Mouse (Mus musculus): ENCODE measurements at regions not wholly inside any gene's neighbourhood (a gene's known extent, or its start where the extent isn't known, plus 50 kb on each side); places are given as distances from the start of the nearest gene placed in this dataset.

GRCm38 (mm10) chr10:87639339-87639738 lies 117.7 kb downstream of the Pah start:
- DNase-seq (ENCODE audit: low spot score): no peak
- no peaks in the 10 kb centered on the region for H3K36me3 ChIP-seq
- no peaks in the 10 kb centered on the region for H3K9me3 ChIP-seq (replicated peaks)
- H3K27ac ChIP-seq (replicated peaks): no peak overlapping the region
- H3K27me3 ChIP-seq (ENCODE audit: low read depth, poor library complexity, severe bottlenecking): no peaks in the 10 kb centered on the region
- H3K4me3 ChIP-seq: no peak overlapping the region
- H3K4me1 ChIP-seq: no peaks in the 10 kb centered on the region
- 87% methylated on average over 2 of the region's 2 CpGs for WGBS

GRCm38 (mm10) chr10:87649091-87649490 lies 127.5 kb downstream of the Pah start:
- WGBS: 26% methylated on average over 1 of the region's 1 CpGs
- DNase-seq (ENCODE audit: low spot score): no peak
- Histone ChIP-seq H3K27me3 (ENCODE audit: low read depth, poor library complexity, severe bottlenecking) (no peaks in the 10 kb centered on the region), H3K27ac (replicated peaks) (no peak overlapping the region), H3K4me3 (no peak overlapping the region), H3K9me3 (replicated peaks) (no peaks in the 10 kb centered on the region), H3K4me1 (no peaks in the 10 kb centered on the region), H3K36me3 (no peaks in the 10 kb centered on the region)

DNA sequence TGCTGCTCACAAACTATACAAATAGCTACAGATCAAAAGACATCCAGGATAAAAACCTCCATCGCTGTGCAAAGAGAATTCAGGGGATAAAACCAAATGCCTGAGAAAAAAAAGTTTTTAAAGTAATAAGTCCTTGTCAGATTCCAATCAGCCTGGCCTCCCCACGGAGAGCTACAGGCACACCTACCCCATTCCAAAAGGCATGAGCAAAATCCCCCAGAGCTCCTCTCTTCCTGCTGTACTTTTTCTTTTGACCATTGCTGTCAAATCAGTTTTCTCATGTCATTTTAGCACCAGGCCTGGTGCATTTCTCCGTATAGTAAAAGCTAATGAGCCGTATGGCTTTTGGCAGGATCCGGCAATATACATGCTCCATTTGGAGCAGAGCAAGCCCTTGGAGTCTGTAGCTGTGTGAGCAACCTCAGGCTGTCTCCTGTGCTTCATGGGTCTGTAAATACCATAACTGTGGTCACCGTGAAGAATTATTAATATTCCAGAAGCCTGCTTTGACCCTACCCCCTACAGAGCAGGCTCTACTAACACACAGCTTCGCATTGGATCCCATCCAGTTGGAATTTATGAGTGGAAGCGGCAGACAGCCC lies 130.6 kb downstream of the Pah start:
- WGBS: 81% methylated on average over 8 of the region's 8 CpGs
- no peaks in the 10 kb centered on the region for H3K9me3 ChIP-seq (replicated peaks)
- no peak for DNase-seq (ENCODE audit: low spot score)
- H3K4me1 ChIP-seq: no peaks in the 10 kb centered on the region
- H3K4me3 ChIP-seq: no peak overlapping the region
- H3K36me3 ChIP-seq: no peaks in the 10 kb centered on the region
- no peak overlapping the region for H3K27ac ChIP-seq (replicated peaks)
- no peaks in the 10 kb centered on the region for H3K27me3 ChIP-seq (ENCODE audit: low read depth, poor library complexity, severe bottlenecking)

DNA sequence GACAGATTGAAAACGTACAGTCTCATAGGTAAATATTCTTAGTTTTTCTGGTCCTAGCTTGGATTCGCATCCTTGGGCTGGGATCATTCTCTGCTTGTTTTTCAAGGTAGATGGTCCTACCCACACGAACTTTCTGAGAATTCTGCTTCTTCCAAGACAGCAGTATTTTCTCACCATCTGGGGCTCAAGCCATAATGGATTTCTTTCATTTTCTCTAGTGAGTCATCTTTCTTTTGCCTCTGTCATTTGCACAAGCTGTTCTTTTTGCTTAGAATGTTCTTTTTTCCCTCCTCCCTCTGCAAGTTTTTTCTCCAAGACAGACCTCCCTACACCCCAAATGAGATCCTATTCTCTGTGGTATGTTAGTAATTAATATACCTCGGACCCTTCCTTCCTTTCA lies 132.5 kb downstream of the Pah start:
- no peak for DNase-seq (ENCODE audit: low spot score)
- no peaks in the 10 kb centered on the region for H3K27me3 ChIP-seq (ENCODE audit: low read depth, poor library complexity, severe bottlenecking)
- no peaks in the 10 kb centered on the region for H3K36me3 ChIP-seq
- H3K4me1 ChIP-seq: no peaks in the 10 kb centered on the region
- no peak overlapping the region for H3K27ac ChIP-seq (replicated peaks)
- 90% methylated on average over 4 of the region's 4 CpGs for WGBS
- H3K4me3 ChIP-seq: no peak overlapping the region
- H3K9me3 ChIP-seq (replicated peaks): no peaks in the 10 kb centered on the region

DNA sequence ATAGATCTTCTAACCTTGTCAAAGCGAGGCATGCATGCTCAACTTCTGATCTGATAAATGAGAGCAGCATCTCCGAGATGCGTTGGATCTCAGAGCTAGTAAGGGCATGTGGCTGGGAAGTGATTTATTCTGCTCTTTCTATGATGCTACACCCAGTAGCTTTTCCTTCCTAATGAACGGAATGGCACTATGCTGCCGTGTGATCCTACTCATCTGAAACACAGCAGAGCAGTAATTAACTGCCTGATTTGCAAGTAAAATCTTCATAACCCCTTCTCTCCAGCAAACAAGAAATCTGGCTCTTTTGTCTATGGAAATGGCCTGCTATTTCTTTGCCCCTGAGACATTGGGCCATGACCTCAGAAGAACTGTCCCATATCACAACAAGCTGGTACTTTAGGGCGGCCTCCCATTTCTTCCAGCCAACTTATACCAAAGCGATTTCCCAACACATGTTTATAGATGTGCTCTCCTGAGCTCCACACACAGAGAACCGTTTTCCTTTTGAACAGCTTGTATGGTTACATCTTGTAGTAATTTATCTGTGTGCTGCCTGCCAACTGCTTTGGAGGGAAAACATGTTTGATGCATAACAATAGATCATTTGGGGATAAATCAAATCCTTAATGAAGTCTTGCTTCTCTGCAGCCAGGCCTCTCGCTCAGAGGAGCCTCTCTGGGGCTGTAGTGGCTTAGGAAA lies 144.6 kb downstream of the Pah start:
- Histone ChIP-seq H3K36me3 (no peaks in the 10 kb centered on the region), H3K9me3 (replicated peaks) (no peaks in the 10 kb centered on the region), H3K27ac (replicated peaks) (no peak overlapping the region), H3K27me3 (ENCODE audit: low read depth, poor library complexity, severe bottlenecking) (no peaks in the 10 kb centered on the region), H3K4me1 (no peaks in the 10 kb centered on the region), H3K4me3 (no peak overlapping the region)
- no peak for DNase-seq (ENCODE audit: low spot score)
- whole genome bisulfite sequencing: 86% methylated on average over 9 of the region's 9 CpGs

- Histone ChIP-seq H3K27ac (replicated peaks) (no peak overlapping the region), H3K9me3 (replicated peaks) (no peaks in the 10 kb centered on the region), H3K4me1 (no peaks in the 10 kb centered on the region), H3K4me3 (no peak overlapping the region), H3K36me3 (no peaks in the 10 kb centered on the region), H3K27me3 (ENCODE audit: low read depth, poor library complexity, severe bottlenecking) (no peaks in the 10 kb centered on the region)
- WGBS: 86% methylated on average over 7 of the region's 7 CpGs
- no peak for DNase-seq (ENCODE audit: low spot score)
Observed at GRCm38 (mm10) chr10:87666719-87667387, 145.3 kb downstream of the Pah start.

- Histone ChIP-seq H3K4me3 (no peak overlapping the region), H3K9me3 (replicated peaks) (no peaks in the 10 kb centered on the region), H3K36me3 (no peaks in the 10 kb centered on the region), H3K4me1 (no peaks in the 10 kb centered on the region), H3K27me3 (ENCODE audit: low read depth, poor library complexity, severe bottlenecking) (no peaks in the 10 kb centered on the region), H3K27ac (replicated peaks) (no peak overlapping the region)
- no peak for DNase-seq (ENCODE audit: low spot score)
- 91% methylated on average over 10 of the region's 10 CpGs for WGBS
Observed at GRCm38 (mm10) chr10:87667651-87668140, 146.1 kb downstream of the Pah start.

- Histone ChIP-seq H3K27ac (replicated peaks) (no peak overlapping the region), H3K9me3 (replicated peaks) (no peaks in the 10 kb centered on the region), H3K4me3 (no peak overlapping the region), H3K27me3 (ENCODE audit: low read depth, poor library complexity, severe bottlenecking) (no peaks in the 10 kb centered on the region), H3K4me1 (no peaks in the 10 kb centered on the region), H3K36me3 (no peaks in the 10 kb centered on the region)
- DNase-seq (ENCODE audit: low spot score): no peak
- WGBS: 73% methylated on average over 5 of the region's 5 CpGs
Observed at GRCm38 (mm10) chr10:87674740-87675420, 153.3 kb downstream of the Pah start.

DNA sequence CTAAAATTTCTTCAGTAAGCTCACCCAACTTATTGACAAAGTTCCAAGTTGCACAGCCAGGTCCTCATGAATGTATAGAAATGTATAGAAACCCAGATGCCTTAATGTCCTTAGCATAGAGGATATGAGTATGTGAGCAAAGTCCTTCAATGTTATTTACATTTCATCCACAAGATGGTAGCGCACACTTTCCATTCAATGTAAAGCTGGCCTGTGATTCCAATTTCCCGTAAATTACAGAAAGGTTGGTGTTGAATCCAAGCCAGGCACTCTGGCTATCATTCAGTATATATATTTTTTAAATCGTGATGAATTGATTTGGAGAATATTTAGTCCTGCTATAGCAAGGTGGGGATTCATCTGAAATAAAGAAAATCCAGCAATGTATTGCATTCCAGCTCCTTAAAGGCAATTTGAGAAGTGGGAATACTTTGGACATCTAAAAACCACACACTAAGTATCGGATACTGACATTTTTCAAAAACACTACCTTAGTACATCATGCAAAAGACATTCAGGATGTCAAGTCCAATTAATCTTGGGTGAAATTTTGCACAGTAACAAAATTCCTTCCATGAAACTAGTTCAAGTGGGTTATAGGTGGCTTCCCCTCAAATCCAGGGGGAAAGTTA lies 154.6 kb downstream of the Pah start:
- no peak overlapping the region for H3K4me3 ChIP-seq
- no peaks in the 10 kb centered on the region for H3K36me3 ChIP-seq
- DNase-seq (ENCODE audit: low spot score): no peak
- no peaks in the 10 kb centered on the region for H3K9me3 ChIP-seq (replicated peaks)
- H3K27ac ChIP-seq (replicated peaks): no peak overlapping the region
- WGBS: 73% methylated on average over 4 of the region's 4 CpGs
- no peaks in the 10 kb centered on the region for H3K27me3 ChIP-seq (ENCODE audit: low read depth, poor library complexity, severe bottlenecking)
- no peaks in the 10 kb centered on the region for H3K4me1 ChIP-seq

DNA sequence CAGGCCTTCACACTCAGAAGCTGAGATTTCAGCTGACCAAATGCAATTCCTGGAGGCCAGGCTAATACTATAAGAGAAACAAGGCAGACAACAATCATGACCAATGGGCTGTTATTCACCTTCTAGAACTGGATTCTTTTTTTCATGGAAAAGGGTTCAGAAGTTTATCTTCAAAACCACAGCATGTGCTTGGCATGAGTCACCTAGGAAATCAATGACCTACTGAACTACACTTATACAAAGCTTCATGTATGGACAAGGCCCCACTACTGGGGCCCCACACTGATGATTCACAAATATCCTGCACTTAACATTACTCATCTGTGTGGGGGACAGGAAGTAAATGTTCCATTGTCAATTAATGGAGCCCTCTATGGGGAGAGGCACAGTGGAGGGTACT lies 157.4 kb downstream of the Pah start:
- no peak overlapping the region for H3K4me3 ChIP-seq
- no peak overlapping the region for H3K27ac ChIP-seq (replicated peaks)
- H3K36me3 ChIP-seq: no peaks in the 10 kb centered on the region
- no peaks in the 10 kb centered on the region for H3K4me1 ChIP-seq
- H3K9me3 ChIP-seq (replicated peaks): no peaks in the 10 kb centered on the region
- H3K27me3 ChIP-seq (ENCODE audit: low read depth, poor library complexity, severe bottlenecking): no peaks in the 10 kb centered on the region
- no peak for DNase-seq (ENCODE audit: low spot score)

DNA sequence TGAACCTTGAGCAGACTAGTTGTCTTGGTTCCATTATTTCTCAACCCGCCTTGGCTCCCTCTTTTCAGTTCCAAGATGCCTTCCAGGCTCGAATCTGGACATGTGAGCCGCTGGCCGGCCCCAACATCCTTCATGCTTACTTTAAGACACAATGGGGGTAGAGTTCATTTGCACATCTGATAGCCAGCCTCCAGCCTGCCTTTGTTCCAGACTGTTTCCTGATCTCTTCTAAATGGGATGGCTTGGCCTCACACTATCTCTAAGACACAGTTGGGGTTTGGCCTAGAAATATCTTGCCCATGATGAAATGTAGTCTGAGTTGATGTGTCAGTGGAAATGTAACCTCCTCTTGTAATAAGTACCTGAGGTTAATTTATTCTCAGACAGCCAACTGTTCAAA lies 164.7 kb downstream of the Pah start:
- 53% methylated on average over 4 of the region's 4 CpGs for WGBS
- peak; percentile 12 for DNase-seq (ENCODE audit: low spot score)
- Histone ChIP-seq H3K9me3 (replicated peaks) (no peaks in the 10 kb centered on the region), H3K36me3 (no peaks in the 10 kb centered on the region), H3K27ac (replicated peaks) (no peak overlapping the region), H3K4me1 (peaks cover 8% of the 10 kb centered on the region), H3K27me3 (ENCODE audit: low read depth, poor library complexity, severe bottlenecking) (no peaks in the 10 kb centered on the region), H3K4me3 (no peak overlapping the region)

GRCm38 (mm10) chr10:87686785-87687184 lies 165.2 kb downstream of the Pah start:
- no peaks in the 10 kb centered on the region for H3K36me3 ChIP-seq
- no peak for DNase-seq (ENCODE audit: low spot score)
- WGBS: 90% methylated on average over 2 of the region's 2 CpGs
- peaks cover 8% of the 10 kb centered on the region for H3K4me1 ChIP-seq
- no peak overlapping the region for H3K27ac ChIP-seq (replicated peaks)
- H3K4me3 ChIP-seq: no peak overlapping the region
- no peaks in the 10 kb centered on the region for H3K27me3 ChIP-seq (ENCODE audit: low read depth, poor library complexity, severe bottlenecking)
- no peaks in the 10 kb centered on the region for H3K9me3 ChIP-seq (replicated peaks)
